Mouse (Mus musculus) stomach, postnatal 0 days (tissue): ENCODE results near the gene Slc24a3. TPM values are rescaled to one million over a fixed set of nuclear protein-coding genes. Genes with fewer than 3 reads are reported as not detected.
A peak's percentile ranks its signal among the peaks of the same experiment; 100 is the strongest.

Experiments
- ATAC-seq: fragments of 200-750 bp; cut with Nextera tagmentation; 2 replicates; pipeline ENCODE4 v1.8.0; 2017; ENCODE audit not compliant: low FRiP score, low TSS enrichment
- DNase-seq: peaks from one replicate; pipeline ENCODE4 v3.0.0-alpha.2; 2016; ENCODE audit warnings: low spot score
- H3K27ac ChIP-seq: fragments of 300-500 bp; sonication (generic); replicated peaks from 2 replicates; pipeline ENCODE4 v1.5.1; 2014; ENCODE audit warnings: mild to moderate bottlenecking, control low read depth
- H3K27me3 ChIP-seq: fragments of 300-500 bp; sonication (generic); 2 replicates; pipeline ENCODE4 v1.6.1; 2014; ENCODE audit warnings: low read length; ENCODE audit not compliant: control insufficient read depth, insufficient read depth
- H3K36me3 ChIP-seq: fragments of 300-500 bp; sonication (generic); 2 replicates; pipeline ENCODE4 v1.6.1; 2014; ENCODE audit warnings: low read length, mixed read lengths; ENCODE audit not compliant: control insufficient read depth, insufficient read depth
- H3K4me1 ChIP-seq: fragments of 300-500 bp; sonication (generic); replicated peaks from 2 replicates; pipeline ENCODE4 v1.6.1; 2014; ENCODE audit warnings: antibody characterized with exemption; ENCODE audit not compliant: control insufficient read depth, insufficient read depth
- H3K4me2 ChIP-seq: fragments of 300-500 bp; sonication (generic); replicated peaks from 2 replicates; pipeline ENCODE4 v1.6.1; 2014; ENCODE audit warnings: low read depth, mild to moderate bottlenecking, control low read depth, moderate library complexity
- H3K4me3 ChIP-seq: fragments of 300-500 bp; sonication (generic); 2 replicates; pipeline ENCODE4 v1.5.1; 2014; ENCODE audit warnings: low read depth, low read length, control low read depth
- H3K9ac ChIP-seq: fragments of 300-500 bp; sonication (generic); 2 replicates; pipeline ENCODE4 v1.6.1; 2014; ENCODE audit warnings: mild to moderate bottlenecking, low read length, control low read depth, mixed read lengths
- H3K9me3 ChIP-seq: fragments of 300-500 bp; sonication (generic); 2 replicates; pipeline ENCODE4 v1.6.1; 2016; ENCODE audit warnings: low read length; ENCODE audit not compliant: control insufficient read depth
- CTCF ChIP-seq: IDR thresholded peaks from 2 replicates; pipeline ENCODE4 v1.5.1; 2016; ENCODE audit warnings: antibody characterized with exemption, low read depth, mild to moderate bottlenecking, moderate library complexity
- EP300 ChIP-seq: optimal IDR thresholded peaks from 2 replicates; pipeline ENCODE3; 2016; ENCODE audit warnings: antibody characterized with exemption
- WGBS: fragments of 180-500 bp; shearing (Covaris S2); extraction: QIAGEN DNeasy Blood & Tissue Kit; methylation state at CpG from one replicate; pipeline ENCODE4 v1.1.7; 2014; 5-methylcytosine and 5-hydroxymethylcytosine counted together
- polyA plus RNA-seq: library from polyadenylated mRNA; unstranded; fragments of >200 nt; fragmentation: Nextera tagmentation; extraction: Ambion mirVana; gene quantifications from 2 replicates; pipeline ENCODE4 v1.2.1, GENCODE M21; 2015

Gene Slc24a3
- polyA plus RNA-seq, 1 experiment from 2014 or later, result 5.7 TPM

GRCm38 (mm10) chr2:145439755-145440154 is 272.2 kb downstream of the Slc24a3 start:
- no peak overlapping the region for H3K27ac ChIP-seq
- TF ChIP-seq EP300 (no peak), CTCF (no peak)
- 90% methylated on average over 1 of the region's 1 CpGs for WGBS

DNA sequence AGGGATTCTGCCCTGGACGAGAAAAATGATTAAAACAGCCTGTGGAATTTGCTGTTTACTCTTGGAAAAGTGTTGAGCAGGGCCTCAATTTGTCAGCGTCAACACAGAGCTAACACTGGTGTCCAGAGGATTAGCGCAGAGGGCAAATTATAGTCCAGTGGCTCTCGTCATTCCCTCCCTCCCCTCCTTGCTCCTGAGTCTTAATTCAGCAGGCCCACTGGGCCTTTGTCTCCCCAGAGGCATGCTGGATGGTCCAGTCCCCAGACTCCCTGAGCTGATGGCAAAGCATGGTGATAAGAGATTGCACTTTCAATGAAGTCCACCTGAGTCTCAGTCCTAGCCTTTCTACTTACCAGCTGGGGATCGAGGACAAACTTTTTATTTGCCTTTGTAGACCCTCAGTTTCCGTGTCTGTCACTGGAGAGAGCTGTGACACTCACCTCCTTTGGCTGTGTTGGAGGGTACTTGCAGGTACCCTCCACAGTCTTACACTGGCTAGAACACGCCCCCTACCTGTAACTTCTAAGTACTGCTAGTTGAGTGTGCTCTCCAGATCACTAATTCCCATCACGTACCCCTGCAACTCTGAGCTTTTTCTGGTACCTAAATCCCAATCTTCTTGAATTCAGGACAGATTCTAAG is 289.7 kb downstream of the Slc24a3 start:
- H3K4me2 ChIP-seq, result no peak overlapping the region
- H3K4me1 ChIP-seq, result no peaks in the 10 kb centered on the region
- no peaks in the 10 kb centered on the region for H3K9me3 ChIP-seq
- no peaks in the 10 kb centered on the region for H3K27me3 ChIP-seq
- DNase-seq (no peak), ATAC-seq (no peak)
- WGBS, result 22% methylated on average over 8 of the region's 8 CpGs
- no peak overlapping the region for H3K27ac ChIP-seq
- H3K9ac ChIP-seq, result no peak overlapping the region
- no peak overlapping the region for H3K4me3 ChIP-seq
- no peaks in the 10 kb centered on the region for H3K36me3 ChIP-seq
- TF ChIP-seq EP300, result no peak
- TF ChIP-seq CTCF, result peak; percentile 49

More at GRCm38 (mm10) chr2:145439755-145440154, 272.2 kb downstream of the Slc24a3 start:
- ATAC-seq (no peak), DNase-seq (no peak)
- Histone ChIP-seq H3K4me1 (no peaks in the 10 kb centered on the region), H3K4me3 (no peak overlapping the region), H3K4me2 (no peak overlapping the region), H3K9ac (no peak overlapping the region), H3K9me3 (no peaks in the 10 kb centered on the region), H3K36me3 (no peaks in the 10 kb centered on the region), H3K27me3 (no peaks in the 10 kb centered on the region)

GRCm38 (mm10) chr2:145460854-145461423 is 293.4 kb downstream of the Slc24a3 start:
- Histone ChIP-seq H3K4me1 (no peaks in the 10 kb centered on the region), H3K9me3 (no peaks in the 10 kb centered on the region), H3K9ac (no peak overlapping the region), H3K27ac (no peak overlapping the region), H3K27me3 (no peaks in the 10 kb centered on the region), H3K4me2 (no peak overlapping the region), H3K36me3 (no peaks in the 10 kb centered on the region), H3K4me3 (no peak overlapping the region)
- 43% methylated on average over 3 of the region's 3 CpGs for WGBS
- DNase-seq (no peak), ATAC-seq (no peak)
- no peak for TF ChIP-seq EP300
- no peak for TF ChIP-seq CTCF

GRCm38 (mm10) chr2:145462253-145462652 is 294.7 kb downstream of the Slc24a3 start:
- H3K9ac ChIP-seq, result no peak overlapping the region
- H3K4me2 ChIP-seq, result no peak overlapping the region
- no peak overlapping the region for H3K4me3 ChIP-seq
- DNase-seq, result no peak
- ATAC-seq, result no peak
- no peaks in the 10 kb centered on the region for H3K27me3 ChIP-seq
- H3K4me1 ChIP-seq, result no peaks in the 10 kb centered on the region
- TF ChIP-seq CTCF (no peak), EP300 (no peak)
- WGBS, result 98% methylated on average over 2 of the region's 2 CpGs
- no peaks in the 10 kb centered on the region for H3K36me3 ChIP-seq
- no peak overlapping the region for H3K27ac ChIP-seq
- H3K9me3 ChIP-seq, result no peaks in the 10 kb centered on the region

GRCm38 (mm10) chr2:145468701-145469325 is 301.3 kb downstream of the Slc24a3 start:
- Histone ChIP-seq H3K4me1 (no peaks in the 10 kb centered on the region), H3K9me3 (no peaks in the 10 kb centered on the region), H3K4me2 (no peak overlapping the region), H3K27me3 (no peaks in the 10 kb centered on the region), H3K4me3 (no peak overlapping the region), H3K36me3 (no peaks in the 10 kb centered on the region), H3K9ac (no peak overlapping the region), H3K27ac (no peak overlapping the region)
- 84% methylated on average over 5 of the region's 5 CpGs for WGBS
- TF ChIP-seq CTCF (no peak), EP300 (no peak)
- DNase-seq, result no peak
- ATAC-seq, result no peak

GRCm38 (mm10) chr2:145477484-145477883 is 309.9 kb downstream of the Slc24a3 start:
- no peak for ATAC-seq
- H3K4me3 ChIP-seq, result no peak overlapping the region
- no peaks in the 10 kb centered on the region for H3K36me3 ChIP-seq
- WGBS, result 51% methylated on average over 2 of the region's 2 CpGs
- H3K4me1 ChIP-seq, result no peaks in the 10 kb centered on the region
- no peaks in the 10 kb centered on the region for H3K27me3 ChIP-seq
- H3K4me2 ChIP-seq, result no peak overlapping the region
- no peak overlapping the region for H3K27ac ChIP-seq
- no peak for DNase-seq
- no peak for TF ChIP-seq CTCF
- H3K9ac ChIP-seq, result no peak overlapping the region
- no peaks in the 10 kb centered on the region for H3K9me3 ChIP-seq
